Mouse (Mus musculus) liver, embryonic 12.5 days (tissue): ENCODE results near the gene Mttp. TPM values are rescaled to one million over a fixed set of nuclear protein-coding genes. Genes with fewer than 3 reads are reported as not detected.

Experiments
- ATAC-seq: fragments of 200-750 bp; cut with Nextera tagmentation; 2 replicates; pipeline ENCODE4 v1.8.0; 2017; ENCODE audit warnings: moderate number of reproducible peaks, mild to moderate bottlenecking, moderate library complexity
- H3K27ac ChIP-seq: fragments of 300-500 bp; sonication (generic); 2 replicates; pipeline ENCODE4 v1.5.1; 2016; ENCODE audit warnings: mild to moderate bottlenecking
- H3K27me3 ChIP-seq: fragments of 300-500 bp; sonication (generic); replicated peaks from 2 replicates; pipeline ENCODE4 v1.6.1; 2016; ENCODE audit warnings: mild to moderate bottlenecking, moderate library complexity
- H3K36me3 ChIP-seq: fragments of 300-500 bp; sonication (generic); 2 replicates; pipeline ENCODE4 v1.6.1; 2016; ENCODE audit warnings: mild to moderate bottlenecking, moderate library complexity
- H3K4me1 ChIP-seq: fragments of 300-500 bp; sonication (generic); 2 replicates; pipeline ENCODE4 v1.6.1; 2016
- H3K4me2 ChIP-seq: fragments of 300-500 bp; sonication (generic); 2 replicates; pipeline ENCODE4 v1.6.1; 2016; ENCODE audit warnings: mild to moderate bottlenecking, moderate library complexity
- H3K4me3 ChIP-seq: fragments of 300-500 bp; sonication (generic); 2 replicates; pipeline ENCODE4 v1.5.1; 2016; ENCODE audit warnings: mild to moderate bottlenecking, moderate library complexity
- H3K9ac ChIP-seq: fragments of 300-500 bp; sonication (generic); 2 replicates; pipeline ENCODE4 v1.6.1; 2016; ENCODE audit warnings: mild to moderate bottlenecking, moderate library complexity
- H3K9me3 ChIP-seq: fragments of 300-500 bp; sonication (generic); replicated peaks from 2 replicates; pipeline ENCODE4 v1.6.1; 2016; ENCODE audit warnings: mild to moderate bottlenecking, moderate library complexity
- WGBS: fragments of 180-500 bp; shearing (Covaris S2); methylation state at CpG from one replicate; pipeline ENCODE4 v1.1.7; 2016; ENCODE audit not compliant: insufficient replicate concordance; 5-methylcytosine and 5-hydroxymethylcytosine counted together
- polyA plus RNA-seq: library from polyadenylated mRNA; unstranded; fragments of >200 nt; fragmentation: Nextera tagmentation; extraction: Ambion mirVana; gene quantifications from 2 replicates; pipeline ENCODE4 v1.2.1, GENCODE M21; 2016

Gene Mttp
- polyA plus RNA-seq, 1 experiment from 2014 or later = 36.3 TPM

- no peak for ATAC-seq
- Histone ChIP-seq H3K9me3 (no peaks in the 10 kb centered on the region), H3K4me3 (no peak overlapping the region), H3K4me2 (no peak overlapping the region), H3K36me3 (no peaks in the 10 kb centered on the region), H3K27ac (no peak overlapping the region), H3K9ac (no peak overlapping the region), H3K27me3 (no peaks in the 10 kb centered on the region), H3K4me1 (no peaks in the 10 kb centered on the region)
- 61% methylated on average over 5 of the region's 5 CpGs for WGBS
These were observed 39.7 kb downstream of the Mttp start for GRCm38 (mm10) chr3:138105056-138105455.

DNA sequence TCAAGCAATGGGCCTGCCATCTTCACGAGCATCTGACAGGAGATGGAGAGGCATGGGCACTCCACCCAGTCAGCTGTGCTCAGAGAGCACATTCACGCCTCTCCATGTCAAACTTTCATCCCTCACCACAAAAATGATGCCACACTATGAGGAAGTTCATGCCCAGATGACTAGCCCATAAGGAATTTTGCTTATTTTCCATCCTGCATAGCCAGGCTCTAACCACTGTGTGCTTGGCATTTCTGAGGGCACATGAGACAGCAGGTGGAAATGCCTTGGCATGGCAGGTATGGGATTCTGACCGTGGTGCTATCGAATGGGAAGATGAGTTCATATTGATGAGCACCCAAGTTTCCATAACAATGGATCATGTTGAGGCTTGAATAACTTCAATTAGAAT, 41.1 kb downstream of the Mttp start:
- Histone ChIP-seq H3K36me3 (peaks cover 1% of the 10 kb centered on the region; the same call in 1 of the 2 replicates), H3K4me3 (no peak overlapping the region), H3K9ac (no peak overlapping the region), H3K4me2 (no peak overlapping the region), H3K27me3 (no peaks in the 10 kb centered on the region), H3K9me3 (no peaks in the 10 kb centered on the region), H3K27ac (no peak overlapping the region), H3K4me1 (no peaks in the 10 kb centered on the region)
- ATAC-seq = no peak
- 64% methylated on average over 4 of the region's 4 CpGs for WGBS

- no peak overlapping the region for H3K4me2 ChIP-seq
- no peaks in the 10 kb centered on the region for H3K27me3 ChIP-seq
- no peaks in the 10 kb centered on the region for H3K9me3 ChIP-seq
- H3K36me3 ChIP-seq = peaks cover 5% of the 10 kb centered on the region; the same call in 1 of the 2 replicates
- H3K4me1 ChIP-seq = no peaks in the 10 kb centered on the region
- ATAC-seq = no peak
- 67% methylated on average over 4 of the region's 4 CpGs for WGBS
- no peak overlapping the region for H3K9ac ChIP-seq
- no peak overlapping the region for H3K27ac ChIP-seq
- H3K4me3 ChIP-seq = no peak overlapping the region
These were observed 42.8 kb downstream of the Mttp start for GRCm38 (mm10) chr3:138101936-138102335.

- H3K9me3 ChIP-seq = no peaks in the 10 kb centered on the region
- peaks cover 12% of the 10 kb centered on the region for H3K36me3 ChIP-seq
- ATAC-seq = no peak
- H3K9ac ChIP-seq = no peak overlapping the region
- H3K27me3 ChIP-seq = no peaks in the 10 kb centered on the region
- H3K4me2 ChIP-seq = no peak overlapping the region
- WGBS = 61% methylated on average over 1 of the region's 1 CpGs
- no peak overlapping the region for H3K4me3 ChIP-seq
- no peaks in the 10 kb centered on the region for H3K4me1 ChIP-seq
- no peak overlapping the region for H3K27ac ChIP-seq
These were observed 47.0 kb downstream of the Mttp start for GRCm38 (mm10) chr3:138097718-138098117.

GRCm38 (mm10) chr3:138096263-138097028, 48.3 kb downstream of the Mttp start:
- no peak overlapping the region for H3K4me3 ChIP-seq
- H3K36me3 ChIP-seq = peaks cover 12% of the 10 kb centered on the region
- H3K27me3 ChIP-seq = no peaks in the 10 kb centered on the region
- no peak overlapping the region for H3K4me2 ChIP-seq
- no peaks in the 10 kb centered on the region for H3K9me3 ChIP-seq
- H3K27ac ChIP-seq = no peak overlapping the region
- no peak overlapping the region for H3K9ac ChIP-seq
- no peak for ATAC-seq
- H3K4me1 ChIP-seq = no peaks in the 10 kb centered on the region
- WGBS = 76% methylated on average over 19 of the region's 19 CpGs

GRCm38 (mm10) chr3:138095718-138096117, 49.0 kb downstream of the Mttp start:
- ATAC-seq = no peak
- no peak overlapping the region for H3K9ac ChIP-seq
- H3K4me3 ChIP-seq = no peak overlapping the region
- WGBS = 62% methylated on average over 10 of the region's 10 CpGs
- H3K27me3 ChIP-seq = no peaks in the 10 kb centered on the region
- no peak overlapping the region for H3K4me2 ChIP-seq
- no peaks in the 10 kb centered on the region for H3K4me1 ChIP-seq
- no peak overlapping the region for H3K27ac ChIP-seq
- no peaks in the 10 kb centered on the region for H3K9me3 ChIP-seq
- H3K36me3 ChIP-seq = peaks cover 12% of the 10 kb centered on the region

DNA sequence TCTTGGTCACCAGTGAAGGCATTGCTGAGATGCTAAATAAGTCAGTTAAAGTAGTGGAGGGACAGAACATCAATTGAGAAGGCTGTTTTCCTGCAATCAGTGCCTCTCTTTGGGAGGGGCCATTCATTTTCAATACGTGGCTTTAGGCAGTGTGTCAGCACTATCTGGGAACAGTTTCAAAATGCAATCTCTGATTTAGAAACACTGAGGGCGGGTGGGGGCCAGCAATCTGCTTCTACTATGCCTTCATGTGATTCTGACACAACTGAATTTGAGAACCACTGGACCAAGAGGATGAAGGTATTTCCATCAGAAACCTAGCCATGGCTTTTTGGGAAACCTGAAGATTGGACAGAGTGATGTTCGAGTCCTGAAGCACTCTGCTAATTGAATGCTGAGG, 49.5 kb downstream of the Mttp start:
- no peak for ATAC-seq

DNA sequence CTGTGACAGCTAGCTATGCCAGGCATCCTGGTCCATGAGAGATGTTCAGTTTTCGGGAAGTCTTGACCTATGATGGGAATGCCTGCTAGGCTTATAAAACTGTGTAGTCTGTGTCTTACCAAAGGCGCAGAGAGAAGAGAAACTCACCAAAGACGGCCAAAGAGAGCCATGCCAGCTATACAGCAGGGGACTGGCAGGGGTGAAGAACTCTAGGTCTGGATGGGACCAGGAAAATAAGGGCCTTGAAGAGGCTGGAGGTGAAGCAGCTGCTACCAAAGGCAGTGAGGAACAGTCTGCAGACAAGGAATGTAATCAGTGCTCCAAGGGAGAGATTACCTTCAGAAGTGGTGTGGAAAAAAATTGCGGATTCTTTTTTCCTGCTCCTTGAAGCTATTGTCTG, 60.9 kb downstream of the Mttp start:
- 63% methylated on average over 4 of the region's 4 CpGs for WGBS
- Histone ChIP-seq H3K9ac (no peak overlapping the region), H3K27me3 (no peaks in the 10 kb centered on the region), H3K27ac (no peak overlapping the region), H3K4me2 (no peak overlapping the region), H3K4me3 (no peak overlapping the region), H3K4me1 (no peaks in the 10 kb centered on the region), H3K36me3 (no peaks in the 10 kb centered on the region), H3K9me3 (no peaks in the 10 kb centered on the region)
- no peak for ATAC-seq

More for the DNA sequence above, 49.5 kb downstream of the Mttp start:
- Histone ChIP-seq H3K9ac (no peak overlapping the region), H3K27me3 (no peaks in the 10 kb centered on the region), H3K27ac (no peak overlapping the region), H3K4me1 (no peaks in the 10 kb centered on the region), H3K4me2 (no peak overlapping the region), H3K9me3 (no peaks in the 10 kb centered on the region), H3K4me3 (no peak overlapping the region), H3K36me3 (peaks cover 12% of the 10 kb centered on the region)
- WGBS = 54% methylated on average over 3 of the region's 3 CpGs

GRCm38 (mm10) chr3:138083073-138083637, 61.6 kb downstream of the Mttp start:
- Histone ChIP-seq H3K4me3 (no peak overlapping the region), H3K36me3 (no peaks in the 10 kb centered on the region), H3K27me3 (no peaks in the 10 kb centered on the region), H3K4me2 (no peak overlapping the region), H3K27ac (no peak overlapping the region), H3K4me1 (no peaks in the 10 kb centered on the region), H3K9ac (no peak overlapping the region), H3K9me3 (no peaks in the 10 kb centered on the region)
- no peak for ATAC-seq
- 72% methylated on average over 1 of the region's 1 CpGs for WGBS

GRCm38 (mm10) chr3:138078701-138079100, 66.1 kb downstream of the Mttp start:
- H3K36me3 ChIP-seq = no peaks in the 10 kb centered on the region
- H3K4me1 ChIP-seq = no peaks in the 10 kb centered on the region
- no peak for ATAC-seq
- H3K9ac ChIP-seq = no peak overlapping the region
- no peaks in the 10 kb centered on the region for H3K9me3 ChIP-seq
- no peaks in the 10 kb centered on the region for H3K27me3 ChIP-seq
- no peak overlapping the region for H3K4me2 ChIP-seq
- 68% methylated on average over 1 of the region's 1 CpGs for WGBS
- H3K27ac ChIP-seq = no peak overlapping the region
- H3K4me3 ChIP-seq = no peak overlapping the region

- WGBS = 70% methylated on average over 11 of the region's 11 CpGs
- no peak for ATAC-seq
These were observed 67.1 kb downstream of the Mttp start for GRCm38 (mm10) chr3:138077476-138078340.

DNA sequence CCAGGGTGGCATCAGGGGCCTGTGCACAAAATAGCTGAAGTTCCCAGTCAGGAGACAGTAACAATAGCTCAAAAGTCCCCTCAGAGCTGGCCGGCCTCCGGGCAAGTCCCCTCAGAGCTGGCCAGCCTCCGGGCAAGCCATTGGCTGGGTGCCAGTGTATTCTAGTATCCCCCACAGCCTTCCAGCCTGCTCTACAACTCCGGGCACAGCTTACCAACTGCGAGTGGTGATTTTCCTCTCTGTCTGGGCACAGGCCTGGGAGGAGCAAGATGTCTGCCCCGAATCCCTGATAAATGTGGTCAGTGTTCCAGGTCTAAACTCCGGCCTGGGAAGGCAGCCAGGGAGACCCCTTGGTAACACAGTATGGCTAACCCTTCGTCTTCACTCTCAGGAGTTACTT, 69.6 kb downstream of the Mttp start:
- Histone ChIP-seq H3K4me3 (no peak overlapping the region), H3K36me3 (no peaks in the 10 kb centered on the region), H3K4me2 (no peak overlapping the region), H3K27me3 (no peaks in the 10 kb centered on the region), H3K4me1 (no peaks in the 10 kb centered on the region), H3K27ac (no peak overlapping the region), H3K9me3 (no peaks in the 10 kb centered on the region), H3K9ac (no peak overlapping the region)
- 75% methylated on average over 8 of the region's 8 CpGs for WGBS
- ATAC-seq = no peak

More at GRCm38 (mm10) chr3:138077476-138078340, 67.1 kb downstream of the Mttp start:
- no peaks in the 10 kb centered on the region for H3K9me3 ChIP-seq
- no peaks in the 10 kb centered on the region for H3K27me3 ChIP-seq
- H3K9ac ChIP-seq = no peak overlapping the region
- no peaks in the 10 kb centered on the region for H3K4me1 ChIP-seq
- H3K36me3 ChIP-seq = no peaks in the 10 kb centered on the region
- H3K27ac ChIP-seq = no peak overlapping the region
- no peak overlapping the region for H3K4me3 ChIP-seq
- H3K4me2 ChIP-seq = no peak overlapping the region
